Mouse (Mus musculus) MEL (cell line): ENCODE measurements at regions not wholly inside any gene's neighbourhood (a gene's known extent, or its start where the extent isn't known, plus 50 kb on each side); places are given as distances from the start of the nearest gene placed in this dataset.

ENCODE experiments used
- CTCF ChIP-seq, 3 experiments: IDR thresholded peaks in 2 of 3; conservative IDR thresholded peaks in 1 of 3; 2 replicates each; pipeline ENCODE4 v1.5.1; 2011 to 2012; ENCODE audit warnings: low read length in 3 of 3, low read depth in 2 of 3, mild to moderate bottlenecking in 2 of 3, improper control_type of control experiment in 1 of 3, inconsistent platforms in 1 of 3, mixed read lengths in 1 of 3, moderate library complexity in 1 of 3; ENCODE audit not compliant: control insufficient read depth in 1 of 3, insufficient read depth in 1 of 3, poor library complexity in 1 of 3, severe bottlenecking in 1 of 3
- EP300 ChIP-seq, 2 experiments: IDR thresholded peaks; 2 replicates each; pipeline ENCODE4 v1.6.1; 2011; ENCODE audit warnings: improper control_type of control experiment in 2 of 2, low read length in 2 of 2, low read depth in 1 of 2, mild to moderate bottlenecking in 1 of 2
- KAT2A ChIP-seq: conservative IDR thresholded peaks from 2 replicates; pipeline ENCODE4 v1.6.1; 2012; ENCODE audit warnings: low read depth, low read length, improper control_type of control experiment, inconsistent platforms
- POLR2A ChIP-seq, 2 experiments: IDR thresholded peaks; 2 replicates each; pipeline ENCODE4 v1.6.1; 2011 to 2012; ENCODE audit warnings: low read length in 2 of 2, mild to moderate bottlenecking in 2 of 2, control low read depth in 1 of 2, improper control_type of control experiment in 1 of 2, low read depth in 1 of 2, moderate library complexity in 1 of 2; ENCODE audit not compliant: control insufficient read depth in 1 of 2, insufficient read depth in 1 of 2, poor library complexity in 1 of 2

DNA sequence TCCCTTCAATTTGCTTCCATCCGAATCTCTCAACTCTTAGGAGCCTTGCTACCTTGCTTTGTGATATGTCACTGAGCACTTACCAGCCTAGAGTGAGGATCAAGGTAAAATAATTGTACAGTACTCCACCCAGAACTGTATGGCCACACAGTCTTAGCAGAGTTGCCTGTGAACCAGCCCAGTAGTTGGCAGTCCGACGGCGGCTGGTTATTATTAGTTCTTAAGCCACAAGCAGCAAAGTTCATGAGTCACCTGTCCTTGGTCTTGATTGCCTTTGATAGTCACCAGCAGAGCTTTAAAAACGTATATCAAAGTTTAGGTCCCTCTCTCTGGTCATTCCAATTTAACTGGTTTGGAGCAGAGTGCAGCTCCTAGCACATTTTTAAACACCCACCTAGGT is 109.1 kb downstream of the Icos start:
- TF ChIP-seq EP300 (IDR thresholded peaks at IDR 0.05; ENCODE audit: low read depth in 1 of 2, low read length in 2 of 2) (no peak), CTCF (IDR thresholded peaks at IDR 0.05 in 2 of 3, conservative IDR thresholded peaks at IDR 0.05 in 1 of 3; ENCODE audit: control insufficient read depth in 1 of 3, insufficient read depth in 1 of 3, low read depth in 2 of 3, low read length in 3 of 3, poor library complexity in 1 of 3, severe bottlenecking in 1 of 3) (no peak), POLR2A (IDR thresholded peaks at IDR 0.05; ENCODE audit: control insufficient read depth in 1 of 2, insufficient read depth in 1 of 2, low read depth in 1 of 2, low read length in 2 of 2, poor library complexity in 1 of 2) (no peak), KAT2A (no peak)
